Mouse (Mus musculus) testis, postnatal 14 days (tissue): ENCODE measurements around the gene Scrg1.
"Not testable (repeated sequence)": the region's sequence is repeated elsewhere in the genome, so short reads cannot be mapped to it uniquely, and the experiment has no call there.

ENCODE experiments used
- DNase-seq: peaks from one replicate; pipeline ENCODE4 v3.0.0; 2021; ENCODE audit warnings: low spot score

Gene Scrg1

GRCm38 (mm10) chr8:57510791-57511315, 55.1 kb downstream of the Scrg1 start:
- peak; percentile 72 for DNase-seq

- peak; percentile 100 for DNase-seq
Measured at GRCm38 (mm10) chr8:57511316-57512118, 55.8 kb downstream of the Scrg1 start, which contains the start of gene Hmgb2. Hmgb2 (plus strand) TSS chr8:57511907.

GRCm38 (mm10) chr8:57512141-57513056, 56.7 kb downstream of the Scrg1 start:
- DNase-seq, result peak; percentile 55

- DNase-seq, result not testable (repeated sequence)
Measured at GRCm38 (mm10) chr8:57513178-57513661, 57.5 kb downstream of the Scrg1 start.

- not testable (repeated sequence) for DNase-seq
Measured at GRCm38 (mm10) chr8:57516685-57517084, 61.0 kb downstream of the Scrg1 start.

- DNase-seq, result no peak
Measured at GRCm38 (mm10) chr8:57517723-57518122, 62.0 kb downstream of the Scrg1 start.

GRCm38 (mm10) chr8:57520186-57520786, 64.6 kb downstream of the Scrg1 start:
- no peak for DNase-seq
